Mouse (Mus musculus) midbrain, postnatal 0 days (tissue): ENCODE results near the gene Jazf1. TPM values are rescaled to one million over a fixed set of nuclear protein-coding genes. Genes with fewer than 3 reads are reported as not detected.

Source experiments
- ATAC-seq: fragments of 200-750 bp; cut with Nextera tagmentation; 2 replicates; pipeline ENCODE4 v1.8.0; 2017; ENCODE audit warnings: moderate number of reproducible peaks, mild to moderate bottlenecking, moderate TSS enrichment, moderate library complexity; ENCODE audit not compliant: low FRiP score
- DNase-seq: peaks from one replicate; pipeline ENCODE4 v3.0.0-alpha.2; 2015; ENCODE audit warnings: low spot score
- H3K27ac ChIP-seq: fragments of 300-500 bp; sonication (generic); 2 replicates; pipeline ENCODE4 v1.5.1; 2014; ENCODE audit warnings: low read depth, mild to moderate bottlenecking, low read length, mixed read lengths
- H3K27me3 ChIP-seq: fragments of 300-500 bp; sonication (generic); 2 replicates; pipeline ENCODE4 v1.6.1; 2014; ENCODE audit warnings: low read length, control low read depth, mixed read lengths; ENCODE audit not compliant: insufficient read depth
- H3K36me3 ChIP-seq: fragments of 300-500 bp; sonication (generic); 2 replicates; pipeline ENCODE4 v1.6.1; 2014; ENCODE audit warnings: low read length, control low read depth, mixed read lengths; ENCODE audit not compliant: insufficient read depth
- H3K4me1 ChIP-seq: fragments of 300-500 bp; sonication (generic); 2 replicates; pipeline ENCODE4 v1.6.1; 2014; ENCODE audit warnings: mild to moderate bottlenecking, control low read depth, antibody characterized with exemption, low read length, mixed read lengths; ENCODE audit not compliant: insufficient read depth
- H3K4me2 ChIP-seq: fragments of 300-500 bp; sonication (generic); 2 replicates; pipeline ENCODE4 v1.6.1; 2014; ENCODE audit warnings: low read depth, mild to moderate bottlenecking, low read length, mixed read lengths; ENCODE audit not compliant: poor library complexity, severe bottlenecking
- H3K4me3 ChIP-seq: fragments of 300-500 bp; sonication (generic); 2 replicates; pipeline ENCODE4 v1.5.1; 2014; ENCODE audit warnings: low read depth, mild to moderate bottlenecking, low read length, moderate library complexity
- H3K9ac ChIP-seq: fragments of 300-500 bp; sonication (generic); replicated peaks from 2 replicates; pipeline ENCODE4 v1.6.1; 2014; ENCODE audit warnings: mild to moderate bottlenecking, low read length, moderate library complexity, mixed read lengths; ENCODE audit not compliant: poor library complexity, severe bottlenecking
- H3K9me3 ChIP-seq: fragments of 300-500 bp; sonication (generic); 2 replicates; pipeline ENCODE4 v1.6.1; 2016; ENCODE audit warnings: low read length, control low read depth
- CTCF ChIP-seq: IDR thresholded peaks from 2 replicates; pipeline ENCODE4 v1.5.1; 2016; ENCODE audit warnings: antibody characterized with exemption, mild to moderate bottlenecking
- WGBS: fragments of 180-500 bp; shearing (Covaris S2); extraction: QIAGEN DNeasy Blood & Tissue Kit; methylation state at CpG from one replicate; pipeline ENCODE4 v1.1.7; 2014; 5-methylcytosine and 5-hydroxymethylcytosine counted together
- polyA plus RNA-seq: library from polyadenylated mRNA; unstranded; fragments of >200 nt; fragmentation: Nextera tagmentation; extraction: Ambion mirVana; gene quantifications from 2 replicates; pipeline ENCODE4 v1.2.1, GENCODE M21; 2015
- total RNA-seq: library from RNA; depleted of rRNA; stranded (reverse); fragments of >200 nt; gene quantifications from 2 replicates; pipeline ENCODE4 v1.2.3, GENCODE M21; 2014

Jazf1 gene
- total and polyA plus RNA-seq, 2 experiments from 2014 or later, result 44.4 to 79.7 TPM

GRCm38 (mm10) chr6:52932603-52933178, 135.7 kb downstream of the Jazf1 start:
- Histone ChIP-seq H3K4me2 (no peak overlapping the region), H3K9me3 (no peaks in the 10 kb centered on the region), H3K4me3 (no peak overlapping the region), H3K27ac (no peak overlapping the region), H3K4me1 (no peaks in the 10 kb centered on the region), H3K27me3 (no peaks in the 10 kb centered on the region), H3K9ac (no peak overlapping the region), H3K36me3 (no peaks in the 10 kb centered on the region)
- no peak for TF ChIP-seq CTCF
- ATAC-seq (no peak), DNase-seq (no peak)
- WGBS, result 63% methylated on average over 7 of the region's 7 CpGs

- WGBS, result 82% methylated on average over 12 of the region's 12 CpGs
Measured at GRCm38 (mm10) chr6:52929358-52929757, 139.1 kb downstream of the Jazf1 start.

GRCm38 (mm10) chr6:52926947-52927346, 141.5 kb downstream of the Jazf1 start:
- TF ChIP-seq CTCF, result peak; percentile 65
- ATAC-seq, result no peak
- no peaks in the 10 kb centered on the region for H3K4me1 ChIP-seq
- no peaks in the 10 kb centered on the region for H3K36me3 ChIP-seq
- H3K4me3 ChIP-seq, result no peak overlapping the region
- DNase-seq, result peak; percentile 48
- no peak overlapping the region for H3K4me2 ChIP-seq
- WGBS, result 78% methylated on average over 4 of the region's 4 CpGs
- H3K9me3 ChIP-seq, result no peaks in the 10 kb centered on the region
- H3K27me3 ChIP-seq, result no peaks in the 10 kb centered on the region
- H3K9ac ChIP-seq, result no peak overlapping the region
- no peak overlapping the region for H3K27ac ChIP-seq

More at GRCm38 (mm10) chr6:52929358-52929757, 139.1 kb downstream of the Jazf1 start:
- no peaks in the 10 kb centered on the region for H3K36me3 ChIP-seq
- no peak overlapping the region for H3K4me2 ChIP-seq
- DNase-seq (no peak), ATAC-seq (no peak)
- H3K4me1 ChIP-seq, result no peaks in the 10 kb centered on the region
- H3K4me3 ChIP-seq, result no peak overlapping the region
- no peak overlapping the region for H3K9ac ChIP-seq
- H3K27me3 ChIP-seq, result no peaks in the 10 kb centered on the region
- H3K27ac ChIP-seq, result no peak overlapping the region
- H3K9me3 ChIP-seq, result no peaks in the 10 kb centered on the region
- TF ChIP-seq CTCF, result no peak

- no peak overlapping the region for H3K4me2 ChIP-seq
- no peaks in the 10 kb centered on the region for H3K36me3 ChIP-seq
- no peak for TF ChIP-seq CTCF
- no peaks in the 10 kb centered on the region for H3K4me1 ChIP-seq
- H3K9me3 ChIP-seq, result no peaks in the 10 kb centered on the region
- H3K9ac ChIP-seq, result no peak overlapping the region
- no peak overlapping the region for H3K4me3 ChIP-seq
- DNase-seq, result no peak
- H3K27me3 ChIP-seq, result no peaks in the 10 kb centered on the region
- ATAC-seq, result no peak
- WGBS, result 81% methylated on average over 9 of the region's 9 CpGs
- H3K27ac ChIP-seq, result no peak overlapping the region
Measured at GRCm38 (mm10) chr6:52925458-52926042, 142.9 kb downstream of the Jazf1 start.

- Histone ChIP-seq H3K27ac (no peak overlapping the region), H3K27me3 (no peaks in the 10 kb centered on the region), H3K9ac (no peak overlapping the region), H3K36me3 (no peaks in the 10 kb centered on the region), H3K9me3 (no peaks in the 10 kb centered on the region), H3K4me1 (no peaks in the 10 kb centered on the region), H3K4me3 (no peak overlapping the region), H3K4me2 (no peak overlapping the region)
- no peak for TF ChIP-seq CTCF
- ATAC-seq, result no peak
- WGBS, result 84% methylated on average over 6 of the region's 6 CpGs
- DNase-seq, result no peak
Measured at GRCm38 (mm10) chr6:52921248-52921647, 147.2 kb downstream of the Jazf1 start.

- ATAC-seq (no peak), DNase-seq (no peak)
- Histone ChIP-seq H3K4me1 (no peaks in the 10 kb centered on the region), H3K27ac (no peak overlapping the region), H3K4me3 (no peak overlapping the region), H3K27me3 (no peaks in the 10 kb centered on the region), H3K36me3 (no peaks in the 10 kb centered on the region), H3K9ac (no peak overlapping the region), H3K9me3 (no peaks in the 10 kb centered on the region), H3K4me2 (no peak overlapping the region)
- WGBS, result 82% methylated on average over 6 of the region's 6 CpGs
- TF ChIP-seq CTCF, result no peak
Measured at GRCm38 (mm10) chr6:52920719-52921118, 147.7 kb downstream of the Jazf1 start.
